Mouse (Mus musculus): Measurements from ENCODE around the gene Bad. TPM values are rescaled to one million over a fixed set of nuclear protein-coding genes. Genes with fewer than 3 reads are reported as not detected.
A peak's percentile ranks its signal among the peaks of the same experiment; 100 is the strongest.

The Bad gene
- total and polyA plus RNA-seq, 3 experiments: 21.1 to 33.5 (median 25.8) TPM

DNA sequence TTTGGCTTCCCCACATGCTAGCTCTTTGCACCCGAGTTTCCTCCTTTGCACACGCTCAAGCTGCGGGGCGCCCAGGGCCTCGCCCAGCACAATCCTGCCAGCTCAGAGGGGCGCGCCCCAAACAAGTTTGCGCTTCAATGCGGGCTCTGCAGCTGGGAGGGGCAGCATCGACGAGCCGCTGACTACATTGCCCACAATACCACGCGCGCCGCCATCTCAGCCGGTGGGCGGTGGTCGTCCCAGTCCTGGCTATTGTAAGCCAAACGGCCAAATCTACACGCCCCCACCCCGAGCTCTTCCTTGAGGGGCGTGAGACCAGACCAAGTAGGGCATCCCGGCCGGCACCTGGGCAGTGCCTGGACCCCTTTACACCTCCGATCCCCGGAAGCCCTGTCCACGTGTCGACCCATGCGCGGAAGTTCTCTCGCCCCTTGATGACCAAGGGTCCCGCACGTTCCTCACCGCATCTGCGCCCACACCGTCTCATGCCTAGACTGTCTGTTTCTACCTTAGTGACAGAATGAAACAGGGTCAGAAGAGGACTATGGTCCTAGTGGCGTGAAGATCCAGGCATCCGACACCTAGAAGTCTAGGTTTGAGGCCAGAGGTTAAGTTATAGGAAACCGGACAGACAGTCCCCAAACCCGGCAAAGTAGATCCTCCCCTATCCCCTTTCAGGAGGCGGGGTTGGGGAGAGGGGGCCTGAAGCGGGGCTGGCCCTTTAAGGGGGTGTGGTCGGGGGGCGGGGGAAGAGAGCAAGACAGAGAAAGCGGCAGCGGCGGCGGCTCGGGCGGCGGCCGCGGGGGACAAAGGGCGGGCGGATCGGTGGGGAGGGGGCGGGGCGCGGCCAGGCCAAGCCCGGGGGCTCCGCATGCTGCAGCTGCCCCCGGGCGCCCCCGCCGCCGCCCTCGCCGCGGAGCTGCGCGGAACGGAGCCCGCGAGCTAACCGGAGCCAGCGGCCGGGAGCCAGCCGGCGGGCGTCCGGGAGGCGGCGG, 32.8 kb downstream of the Bad start, which contains the start of gene Ppp1r14b:
TSS of gene Ppp1r14b (plus strand) at position 758 of the 995 bp plus-strand sequence.
- peaks cover 5% of the 10 kb centered on the region for H3K4me1 ChIP-seq (ENCODE audit: control insufficient read depth, insufficient read depth, low read length)
- H3K79me2 ChIP-seq (replicated peaks; ENCODE audit: control insufficient read depth, insufficient read depth, low read length): no peaks in the 10 kb centered on the region
- H3K27ac ChIP-seq: peak within 1 kb of the TSS; percentile 83
- H3K27me3 ChIP-seq (ENCODE audit: control insufficient read depth, insufficient read depth, low read length): no peaks in the 10 kb centered on the region
- TF ChIP-seq CTCF (IDR thresholded peaks at IDR 0.05) (no peak), POLR2A (IDR thresholded peaks at IDR 0.05; ENCODE audit: insufficient read depth, low read depth, low read length) (0 out of 2 replicates have a peak, but pooled peaks have one; percentile 44)
- WGBS: 3% methylated on average over 75 of the region's 84 CpGs
- peak within 1 kb of the TSS; percentile 68 for H3K4me3 ChIP-seq
- intact Hi-C loops (cut with DNase I): loop anchor here (5.0 kb wide), 1 partner anchor 32 kb away; the partner anchor contains the start of genes Bad and Gpr137
- peak within 1 kb of the TSS; percentile 69 for H3K9ac ChIP-seq (ENCODE audit: low read depth, low read length)
- no peaks in the 10 kb centered on the region for H3K36me3 ChIP-seq (ENCODE audit: control insufficient read depth, insufficient read depth, low read length)
- DNase-seq: peak; percentile 84 to 87

DNA sequence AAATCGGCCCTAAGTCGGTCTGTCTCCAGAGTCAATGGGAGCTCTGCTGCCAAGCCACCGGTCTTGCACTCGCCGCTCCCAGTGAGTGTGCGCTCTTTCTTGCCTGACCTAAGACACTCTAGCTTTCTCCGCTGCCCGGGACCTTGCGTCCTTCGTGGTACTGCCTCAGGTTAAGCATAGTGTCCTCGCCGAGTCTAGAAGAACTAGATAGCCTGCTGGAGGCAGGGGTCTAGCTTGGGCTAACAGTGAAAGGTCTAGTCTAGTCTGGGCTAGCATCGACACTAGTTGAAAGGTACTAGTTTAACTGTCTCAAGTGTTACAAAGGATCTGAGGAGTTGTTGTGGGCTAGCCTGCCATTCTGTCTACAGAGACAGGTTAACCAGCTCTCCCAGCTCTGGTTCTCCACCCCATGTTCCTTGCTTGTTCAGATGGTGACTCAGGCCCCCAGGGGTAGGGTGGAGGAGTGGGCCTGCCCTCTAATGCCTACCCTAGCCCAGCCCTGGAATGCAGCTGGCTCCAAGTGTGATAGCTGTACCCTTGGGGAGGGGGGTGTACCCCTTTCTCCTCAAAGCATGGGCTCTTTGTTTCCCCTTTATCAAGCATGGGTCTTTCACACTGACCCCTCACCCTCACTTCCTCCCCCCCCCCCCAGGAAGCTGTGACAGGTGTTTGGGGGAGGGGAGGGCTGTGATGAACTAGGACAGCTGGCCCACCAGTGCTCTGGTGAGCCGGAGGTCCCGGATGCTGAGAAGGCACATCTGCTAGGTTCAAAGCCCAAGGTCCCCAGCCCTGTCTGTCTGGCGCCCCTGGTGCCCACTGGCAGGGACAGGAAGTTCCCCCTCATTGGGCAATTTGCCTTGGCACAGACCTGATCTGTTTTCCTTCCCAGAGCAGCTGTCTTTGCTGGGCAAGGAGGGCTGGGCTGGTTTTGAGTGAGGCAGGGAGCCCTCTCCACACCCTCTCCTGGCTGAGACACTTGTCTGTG, 34.2 kb downstream of the Bad start, which contains the start of gene Plcb3:
TSS of gene Plcb3 (minus strand) at position 934 of the 985 bp plus-strand sequence.
- H3K4me1 ChIP-seq (ENCODE audit: control insufficient read depth, insufficient read depth, low read length): peaks cover 3% of the 10 kb centered on the region; the same call in 1 of the 2 replicates
- TF ChIP-seq CTCF (IDR thresholded peaks at IDR 0.05): peak; percentile 24
- TF ChIP-seq POLR2A (IDR thresholded peaks at IDR 0.05; ENCODE audit: insufficient read depth, low read depth, low read length): peak; percentile 10; the same call in 1 of the 2 replicates
- TF ChIP-seq EP300 (IDR thresholded peaks at IDR 0.05; ENCODE audit: insufficient read depth, low read depth, low read length): no peak
- peak; percentile 62 to 77 for DNase-seq

DNA sequence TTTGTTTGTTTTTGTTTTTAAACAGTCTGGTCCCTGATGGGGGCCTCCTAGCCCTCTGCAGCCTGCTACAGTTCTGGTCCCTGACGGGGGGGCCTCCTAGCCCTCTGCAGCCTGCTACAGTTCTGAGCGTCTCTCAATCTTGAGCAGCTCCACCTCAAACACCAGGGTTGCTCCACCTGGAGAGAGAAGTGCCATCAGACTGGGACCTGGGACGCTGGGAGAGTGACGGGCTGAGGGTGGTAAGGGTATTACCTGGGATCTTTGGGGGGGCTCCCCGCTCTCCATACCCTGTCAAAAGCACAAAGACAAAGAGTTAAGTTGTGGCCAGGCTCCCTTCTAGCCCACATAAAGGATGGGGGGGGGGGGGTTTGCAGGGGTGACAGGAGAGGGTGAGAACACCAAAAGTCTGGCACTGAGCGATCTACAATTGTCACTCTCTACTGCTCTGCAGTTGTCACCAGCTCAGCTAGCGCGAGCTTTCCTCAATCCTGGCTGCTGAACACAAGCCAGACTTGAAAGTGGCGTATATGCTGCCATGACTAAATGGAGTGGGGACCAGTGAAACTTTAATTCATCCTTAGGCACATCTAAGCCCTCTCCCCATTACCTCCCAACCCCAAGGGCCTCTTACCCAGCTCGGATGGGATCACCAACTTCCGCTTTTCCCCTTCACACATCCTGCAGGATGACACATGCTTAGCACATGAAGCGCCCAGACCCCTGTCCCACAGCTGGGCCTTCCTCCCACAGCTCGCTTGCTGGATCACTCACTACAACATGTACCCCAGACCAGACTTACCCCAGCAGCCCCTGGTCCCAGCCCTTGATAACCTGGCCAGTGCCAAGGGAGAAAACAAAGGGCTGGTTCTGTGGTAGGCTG, 36.3 kb downstream of the Bad start:
- Histone ChIP-seq H3K79me2 (replicated peaks; ENCODE audit: control insufficient read depth, insufficient read depth, low read length) (no peaks in the 10 kb centered on the region), H3K36me3 (ENCODE audit: control insufficient read depth, insufficient read depth, low read length) (no peaks in the 10 kb centered on the region), H3K27ac (no peak overlapping the region; the same call in 1 of the 2 replicates), H3K9ac (ENCODE audit: low read depth, low read length) (no peak overlapping the region), H3K27me3 (ENCODE audit: control insufficient read depth, insufficient read depth, low read length) (no peaks in the 10 kb centered on the region), H3K4me3 (no peak overlapping the region), H3K4me1 (ENCODE audit: control insufficient read depth, insufficient read depth, low read length) (peaks cover 3% of the 10 kb centered on the region; the same call in 1 of the 2 replicates)
- intact Hi-C loops (cut with DNase I): loop anchor here (2.0 to 5.0 kb wide), 2 partner anchors 36 to 61 kb away; partner anchors contain the start of genes Bad, Gpr137 and Stip1
- TF ChIP-seq POLR2A (IDR thresholded peaks at IDR 0.05; ENCODE audit: insufficient read depth, low read depth, low read length): no peak
- TF ChIP-seq CTCF (IDR thresholded peaks at IDR 0.05): no peak
- no peak for TF ChIP-seq EP300 (IDR thresholded peaks at IDR 0.05; ENCODE audit: insufficient read depth, low read depth, low read length)
- 80% methylated on average over 13 of the region's 13 CpGs for WGBS
- no peak for DNase-seq

More for the DNA sequence above, 34.2 kb downstream of the Bad start, which contains the start of gene Plcb3:
- no peaks in the 10 kb centered on the region for H3K79me2 ChIP-seq (replicated peaks; ENCODE audit: control insufficient read depth, insufficient read depth, low read length)
- peak within 1 kb of the TSS; percentile 49 for H3K4me3 ChIP-seq
- peak within 1 kb of the TSS; percentile 69 for H3K9ac ChIP-seq (ENCODE audit: low read depth, low read length)
- H3K36me3 ChIP-seq (ENCODE audit: control insufficient read depth, insufficient read depth, low read length): no peaks in the 10 kb centered on the region
- intact Hi-C loops (cut with DNase I): loop anchor here (5.0 kb wide), 1 partner anchor 34 kb away; the partner anchor contains the start of genes Bad and Gpr137
- WGBS: 1% methylated on average over 16 of the region's 16 CpGs
- H3K27me3 ChIP-seq (ENCODE audit: control insufficient read depth, insufficient read depth, low read length): no peaks in the 10 kb centered on the region
- peak within 1 kb of the TSS; percentile 76 for H3K27ac ChIP-seq

DNA sequence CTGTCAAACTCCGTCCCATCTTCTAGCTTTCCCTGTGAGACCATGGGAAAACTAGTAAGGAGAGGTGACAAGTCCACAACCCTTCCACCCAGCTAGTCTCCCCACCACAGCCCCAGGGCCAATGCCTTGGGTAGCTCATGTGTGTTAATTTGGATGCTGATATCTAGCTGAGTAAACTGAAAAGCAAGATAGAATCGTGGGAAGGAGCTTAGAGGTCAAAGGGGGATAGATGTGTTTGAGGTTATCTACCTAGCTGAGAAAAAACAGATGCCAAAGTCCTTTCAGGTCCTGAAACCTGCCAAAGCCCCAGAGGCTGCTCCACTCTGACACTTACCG, 36.9 kb downstream of the Bad start:
- Histone ChIP-seq H3K4me3 (peak overlapping the region; percentile 95; the same call in 1 of the 2 replicates), H3K9ac (ENCODE audit: low read depth, low read length) (no peak overlapping the region)
- DNase-seq: no peak

More for the DNA sequence above, 36.9 kb downstream of the Bad start:
- TF ChIP-seq POLR2A (IDR thresholded peaks at IDR 0.05; ENCODE audit: insufficient read depth, low read depth, low read length) (no peak), CTCF (IDR thresholded peaks at IDR 0.05) (no peak)
- H3K27ac ChIP-seq: no peak overlapping the region; the same call in 1 of the 2 replicates
- no peaks in the 10 kb centered on the region for H3K79me2 ChIP-seq (replicated peaks; ENCODE audit: control insufficient read depth, insufficient read depth, low read length)
- no peaks in the 10 kb centered on the region for H3K36me3 ChIP-seq (ENCODE audit: control insufficient read depth, insufficient read depth, low read length)
- intact Hi-C loops (cut with DNase I): loop anchor here (2.0 to 5.0 kb wide), 2 partner anchors 36 to 60 kb away; partner anchors contain the start of genes Bad, Gpr137 and Stip1
- peaks cover 3% of the 10 kb centered on the region; the same call in 1 of the 2 replicates for H3K4me1 ChIP-seq (ENCODE audit: control insufficient read depth, insufficient read depth, low read length)
- H3K27me3 ChIP-seq (ENCODE audit: control insufficient read depth, insufficient read depth, low read length): no peaks in the 10 kb centered on the region
- WGBS: 43% methylated on average over 3 of the region's 3 CpGs
